Mouse (Mus musculus) MEL (cell line): ENCODE measurements around the gene Fars2.

Experiments used
- CTCF ChIP-seq, 3 experiments: IDR thresholded peaks in 2 of 3; conservative IDR thresholded peaks in 1 of 3; 2 replicates each; pipeline ENCODE4 v1.5.1; 2011 to 2012; ENCODE audit warnings: low read length in 3 of 3, low read depth in 2 of 3, mild to moderate bottlenecking in 2 of 3, improper control_type of control experiment in 1 of 3, inconsistent platforms in 1 of 3, mixed read lengths in 1 of 3, moderate library complexity in 1 of 3; ENCODE audit not compliant: control insufficient read depth in 1 of 3, insufficient read depth in 1 of 3, poor library complexity in 1 of 3, severe bottlenecking in 1 of 3
- GATA1 ChIP-seq: IDR thresholded peaks from 2 replicates; pipeline ENCODE4 v1.6.1; 2011; ENCODE audit warnings: low read depth, low read length, improper control_type of control experiment
- KAT2A ChIP-seq: conservative IDR thresholded peaks from 2 replicates; pipeline ENCODE4 v1.6.1; 2012; ENCODE audit warnings: low read depth, low read length, improper control_type of control experiment, inconsistent platforms
- POLR2A ChIP-seq, 2 experiments: IDR thresholded peaks; 2 replicates each; pipeline ENCODE4 v1.6.1; 2011 to 2012; ENCODE audit warnings: low read length in 2 of 2, mild to moderate bottlenecking in 2 of 2, control low read depth in 1 of 2, improper control_type of control experiment in 1 of 2, low read depth in 1 of 2, moderate library complexity in 1 of 2; ENCODE audit not compliant: control insufficient read depth in 1 of 2, insufficient read depth in 1 of 2, poor library complexity in 1 of 2
- SMC3 ChIP-seq: IDR thresholded peaks from 2 replicates; pipeline ENCODE4 v1.6.1; 2011; ENCODE audit warnings: low read depth, low read length, improper control_type of control experiment

GRCm38 (mm10) chr13:36728509-36728908 lies 611.3 kb downstream of the Fars2 start:
- TF ChIP-seq CTCF (IDR thresholded peaks at IDR 0.05 in 2 of 3, conservative IDR thresholded peaks at IDR 0.05 in 1 of 3; ENCODE audit: control insufficient read depth in 1 of 3, insufficient read depth in 1 of 3, low read depth in 2 of 3, low read length in 3 of 3, poor library complexity in 1 of 3, severe bottlenecking in 1 of 3) (no peak), SMC3 (no peak), KAT2A (no peak), GATA1 (no peak), POLR2A (IDR thresholded peaks at IDR 0.05; ENCODE audit: control insufficient read depth in 1 of 2, insufficient read depth in 1 of 2, low read depth in 1 of 2, low read length in 2 of 2, poor library complexity in 1 of 2) (no peak)
